Mouse (Mus musculus) bone marrow macrophage, adult 2 months (primary cell): ENCODE results near the gene Rims1. TPM values are rescaled to one million over a fixed set of nuclear protein-coding genes. Genes with fewer than 3 reads are reported as not detected.
A peak's percentile ranks its signal among the peaks of the same experiment; 100 is the strongest.

Source experiments
- H3K27ac ChIP-seq: 2 replicates; pipeline ENCODE4 v1.5.1; 2012; ENCODE audit warnings: low read depth, low read length; ENCODE audit not compliant: insufficient read depth
- H3K4me1 ChIP-seq: 2 replicates; pipeline ENCODE4 v1.6.1; 2012; ENCODE audit warnings: low read length; ENCODE audit not compliant: control insufficient read depth, insufficient read depth
- H3K4me3 ChIP-seq: 2 replicates; pipeline ENCODE4 v1.5.1; 2012; ENCODE audit warnings: mild to moderate bottlenecking, low read length, moderate library complexity; ENCODE audit not compliant: insufficient read depth
- CTCF ChIP-seq: IDR thresholded peaks from 2 replicates; pipeline ENCODE4 v1.5.1; 2012; ENCODE audit warnings: low read depth, mild to moderate bottlenecking, low read length, moderate library complexity
- POLR2A ChIP-seq: IDR thresholded peaks from 2 replicates; pipeline ENCODE4 v1.6.1; 2012; ENCODE audit warnings: mild to moderate bottlenecking, low read depth, low read length, borderline replicate concordance
- polyA plus RNA-seq: library from polyadenylated mRNA; stranded (reverse); fragments of >200 nt; gene quantifications from 2 replicates; pipeline ENCODE4 v1.2.4, GENCODE M21; 2012; ENCODE audit not compliant: missing spikeins, insufficient read depth, insufficient read length

Rims1 gene
- not detected in 2 replicates for polyA plus RNA-seq

DNA sequence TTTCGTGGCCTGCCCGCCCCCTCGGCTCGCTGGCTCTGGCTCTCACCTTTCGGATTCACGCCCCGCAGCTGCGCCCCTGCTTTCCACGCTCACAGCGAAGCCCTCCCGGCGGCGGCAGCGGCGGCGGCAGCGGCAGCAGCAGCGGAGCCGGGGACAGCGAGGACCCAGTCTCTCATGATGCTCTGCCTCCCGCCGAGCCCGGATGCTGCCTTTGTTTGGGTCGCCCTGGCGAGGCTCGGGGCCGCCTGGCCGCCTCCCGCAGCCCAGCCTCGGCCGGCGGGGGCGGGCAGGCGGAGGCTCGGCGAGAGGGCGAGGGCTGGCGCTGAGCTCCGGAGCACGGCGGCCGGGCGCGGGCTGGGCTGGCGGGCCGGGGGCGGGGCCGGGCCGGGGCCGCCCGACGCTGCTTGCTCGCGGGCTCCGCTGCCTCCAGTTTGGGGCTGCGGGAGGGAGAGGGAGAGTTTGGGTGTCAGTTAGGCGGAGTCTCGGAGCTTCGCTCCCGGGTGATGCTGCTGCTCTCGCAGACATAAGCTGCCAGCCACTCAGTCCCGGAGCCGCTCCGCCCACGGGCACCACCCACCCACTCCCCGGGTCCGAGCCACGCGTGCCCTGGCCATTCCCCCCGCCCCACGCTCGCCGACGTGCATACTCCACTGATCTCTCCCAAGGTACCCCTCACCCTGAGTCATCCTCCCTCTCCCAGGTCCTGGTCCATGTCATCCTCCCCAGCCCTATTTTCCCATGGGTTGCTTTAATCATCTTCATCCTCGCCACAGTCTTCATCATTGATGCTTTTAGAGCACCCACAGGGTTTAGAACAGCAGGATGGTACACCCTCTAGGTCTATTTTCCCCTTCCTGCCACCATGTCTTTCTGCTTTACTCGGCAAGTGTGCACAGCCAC is at the start of gene Rims1:
Gene Rims1 (minus strand): TSS at position 269 of the 900 bp plus-strand sequence.
- peak within 1 kb of the TSS; percentile 32 for H3K4me3 ChIP-seq
- H3K27ac ChIP-seq, result no peak within 1 kb of the TSS
- TF ChIP-seq CTCF (no peak), POLR2A (no peak)
- H3K4me1 ChIP-seq, result no peaks in the 10 kb centered on the region

DNA sequence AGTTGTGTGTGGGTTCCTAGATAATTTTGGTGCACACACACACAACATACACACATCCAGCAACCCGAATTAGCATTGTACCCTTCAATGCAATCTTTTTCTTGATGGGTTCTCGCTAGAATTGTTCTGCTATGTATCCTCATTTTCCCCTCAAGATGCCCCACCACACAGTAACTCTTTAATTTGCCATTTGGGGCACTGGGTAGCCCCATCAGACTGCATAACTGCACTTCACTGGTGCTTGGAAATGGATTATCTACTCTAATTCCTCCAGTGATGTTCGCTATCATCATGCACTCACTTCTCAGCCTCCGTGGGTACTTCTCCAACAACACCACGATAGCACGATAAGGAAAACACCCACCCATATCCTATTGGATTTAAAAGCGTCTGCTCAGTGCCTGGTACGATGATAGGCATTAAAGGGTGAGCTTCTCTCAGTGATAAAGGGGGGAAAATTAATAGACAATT is 867 bp upstream of the Rims1 start:
- TF ChIP-seq POLR2A, result no peak
- TF ChIP-seq CTCF, result no peak
- Histone ChIP-seq H3K4me3 (no peak overlapping the region), H3K27ac (no peak overlapping the region), H3K4me1 (no peaks in the 10 kb centered on the region)

DNA sequence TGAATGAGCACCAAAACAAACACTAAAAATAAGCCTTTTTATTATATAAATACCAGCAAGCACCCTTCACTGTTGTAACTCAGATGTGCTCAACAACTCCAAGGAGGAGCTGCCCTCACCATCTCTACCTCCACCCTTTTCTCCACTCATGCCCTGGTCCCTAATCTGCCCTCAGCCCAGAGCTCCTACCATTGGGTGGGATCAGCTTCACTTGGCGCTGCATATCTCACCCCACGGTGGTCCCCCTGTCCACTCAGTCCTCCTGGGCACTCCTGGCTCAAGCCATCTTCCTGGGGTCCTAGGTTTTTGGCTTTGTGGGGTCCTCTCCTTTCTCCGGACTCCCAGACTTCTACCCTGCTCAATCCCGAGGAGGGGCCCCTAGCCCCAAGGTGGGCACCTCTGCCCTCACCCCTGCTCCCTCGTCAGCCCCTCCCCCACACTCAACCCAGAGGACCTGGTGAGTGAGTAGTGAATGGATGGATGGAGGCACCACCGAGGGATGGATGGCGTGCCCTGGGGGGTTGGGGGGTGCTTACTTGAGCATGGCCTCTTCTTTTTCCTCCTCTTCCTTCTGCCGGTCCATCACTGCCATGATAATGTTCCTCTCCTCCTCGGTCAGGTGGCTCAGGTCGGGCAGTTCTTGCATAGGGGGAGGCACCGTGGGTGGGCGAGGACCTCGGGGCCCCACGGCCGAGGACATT is 619 bp downstream of the Rims1 start:
- no peaks in the 10 kb centered on the region for H3K4me1 ChIP-seq
- no peak overlapping the region for H3K27ac ChIP-seq
- no peak overlapping the region; the same call in 1 of the 2 replicates for H3K4me3 ChIP-seq
- no peak for TF ChIP-seq POLR2A
- TF ChIP-seq CTCF, result no peak

DNA sequence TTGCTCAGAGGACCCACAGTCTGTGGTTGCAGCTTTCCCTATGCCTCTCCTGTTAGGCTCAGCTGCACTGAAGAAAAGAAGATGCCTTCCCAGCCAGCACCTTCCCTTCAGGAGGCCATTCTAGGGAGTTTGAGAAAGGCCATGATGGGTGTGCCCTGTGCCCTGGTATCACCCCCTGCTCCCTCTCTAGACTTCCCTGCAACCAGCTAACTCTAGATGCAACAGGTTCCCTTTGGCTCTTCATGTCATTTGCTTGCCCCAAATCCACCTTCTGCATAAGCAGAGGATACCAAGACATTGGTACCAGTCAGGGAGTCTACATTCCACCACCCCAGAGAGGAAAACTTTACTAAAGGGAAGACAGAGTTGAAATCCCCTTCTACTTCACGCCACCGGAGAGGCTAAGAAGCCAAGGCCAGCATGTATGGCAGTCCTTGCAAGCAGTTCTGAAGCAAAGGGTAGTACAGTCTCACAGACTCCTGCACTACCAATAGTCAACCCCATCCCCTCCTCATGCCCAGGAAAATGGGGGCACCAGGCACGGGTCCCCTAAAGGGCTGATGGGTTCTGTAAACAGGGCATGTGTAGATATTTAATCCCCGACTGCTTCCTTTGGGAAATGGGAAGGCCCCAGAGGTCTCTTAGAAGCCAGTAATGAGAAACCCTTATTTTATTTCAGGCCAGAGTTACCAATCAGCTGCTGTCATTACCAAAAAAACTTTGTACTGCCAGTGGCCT is 1.5 kb downstream of the Rims1 start:
- Histone ChIP-seq H3K27ac (no peak overlapping the region), H3K4me3 (no peak overlapping the region), H3K4me1 (no peaks in the 10 kb centered on the region)
- TF ChIP-seq CTCF (no peak), POLR2A (no peak)

DNA sequence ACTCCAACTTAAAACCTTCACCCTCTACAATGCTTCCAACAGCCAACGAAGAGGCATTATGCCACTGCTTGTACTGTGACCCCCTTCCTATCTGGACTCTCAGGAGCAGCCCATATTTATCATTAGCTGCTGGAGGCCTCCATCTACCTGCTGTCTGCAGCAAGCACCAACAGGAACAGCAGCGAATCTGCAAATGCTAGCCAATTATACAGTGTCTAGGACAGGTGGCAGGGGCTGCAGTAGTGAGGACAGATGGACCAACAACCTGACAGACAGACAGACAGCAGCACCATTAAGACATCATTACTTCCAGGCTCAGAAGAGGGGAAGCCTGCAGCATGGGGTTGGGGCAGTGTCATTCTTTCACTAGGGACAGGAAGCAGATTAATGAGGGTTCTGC is 2.3 kb downstream of the Rims1 start:
- H3K4me1 ChIP-seq, result no peaks in the 10 kb centered on the region
- TF ChIP-seq POLR2A (no peak), CTCF (no peak)
- H3K27ac ChIP-seq, result no peak overlapping the region
- H3K4me3 ChIP-seq, result no peak overlapping the region

DNA sequence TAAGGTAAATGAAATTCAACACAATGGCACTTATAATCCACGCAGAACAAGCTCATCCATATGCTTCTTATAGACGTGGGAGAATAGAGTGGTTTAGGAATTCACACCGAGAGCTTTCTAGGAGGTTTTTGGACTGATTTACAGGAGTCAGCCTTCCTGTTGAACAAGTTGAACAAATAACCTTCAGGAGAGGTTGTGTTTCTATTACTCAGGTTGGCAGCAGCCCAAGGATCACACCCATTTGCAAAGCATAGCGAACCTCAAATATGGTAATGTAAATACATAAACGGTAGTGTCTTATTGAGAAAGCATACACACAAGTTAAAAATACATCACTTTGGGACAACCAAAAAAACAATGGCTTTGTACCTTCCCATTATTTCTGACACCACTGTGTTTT is 5.5 kb downstream of the Rims1 start:
- Histone ChIP-seq H3K27ac (no peak overlapping the region), H3K4me1 (no peaks in the 10 kb centered on the region), H3K4me3 (no peak overlapping the region)
- TF ChIP-seq POLR2A (no peak), CTCF (no peak)

DNA sequence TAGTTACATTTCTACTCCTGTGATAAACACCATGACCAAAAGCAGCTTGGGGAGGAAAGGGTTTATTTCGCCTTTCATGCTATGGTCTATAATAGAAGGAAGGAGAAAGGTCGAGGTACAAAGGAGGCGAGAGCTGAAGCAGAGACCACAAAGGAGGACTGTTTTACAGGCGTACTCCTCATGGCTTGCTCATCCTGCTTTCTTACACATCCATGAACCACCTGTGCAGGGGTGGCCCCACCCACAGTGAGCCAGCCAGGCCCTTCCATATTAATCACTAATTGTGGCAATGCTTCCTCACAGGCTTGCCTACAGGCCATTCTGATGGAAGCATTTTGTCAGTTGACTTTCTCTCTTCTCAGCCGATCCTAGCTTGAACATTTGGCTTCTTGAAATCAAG is 8.7 kb downstream of the Rims1 start:
- Histone ChIP-seq H3K4me1 (no peaks in the 10 kb centered on the region), H3K4me3 (no peak overlapping the region), H3K27ac (no peak overlapping the region)
- TF ChIP-seq POLR2A, result no peak
- no peak for TF ChIP-seq CTCF

DNA sequence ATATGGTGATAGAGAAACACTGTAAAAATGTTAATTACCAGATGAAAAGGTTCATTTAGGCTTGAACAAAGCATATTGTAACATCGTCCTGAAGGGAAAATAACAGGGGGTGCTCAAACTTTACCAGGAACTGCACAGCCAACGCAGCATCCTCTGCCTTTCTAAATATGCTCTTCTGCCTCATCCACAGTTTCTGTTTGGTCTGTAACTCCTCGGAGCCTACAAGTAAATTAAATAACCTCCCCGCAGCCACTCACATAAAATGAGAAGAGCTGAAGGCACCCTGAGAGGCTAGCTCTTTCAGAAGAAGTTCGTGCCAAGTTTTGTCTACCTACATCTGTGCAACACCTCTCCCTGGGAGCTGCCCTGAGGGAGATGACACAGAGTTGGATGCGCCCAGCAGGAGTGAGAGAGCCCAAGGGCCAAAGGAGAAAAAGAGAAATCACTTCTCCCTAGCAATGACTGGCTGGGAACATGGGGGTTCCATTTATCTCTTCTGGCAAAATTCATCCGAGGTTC is 16.3 kb downstream of the Rims1 start:
- no peak for TF ChIP-seq POLR2A
- no peak for TF ChIP-seq CTCF
- no peak overlapping the region for H3K27ac ChIP-seq
- no peak overlapping the region for H3K4me3 ChIP-seq

DNA sequence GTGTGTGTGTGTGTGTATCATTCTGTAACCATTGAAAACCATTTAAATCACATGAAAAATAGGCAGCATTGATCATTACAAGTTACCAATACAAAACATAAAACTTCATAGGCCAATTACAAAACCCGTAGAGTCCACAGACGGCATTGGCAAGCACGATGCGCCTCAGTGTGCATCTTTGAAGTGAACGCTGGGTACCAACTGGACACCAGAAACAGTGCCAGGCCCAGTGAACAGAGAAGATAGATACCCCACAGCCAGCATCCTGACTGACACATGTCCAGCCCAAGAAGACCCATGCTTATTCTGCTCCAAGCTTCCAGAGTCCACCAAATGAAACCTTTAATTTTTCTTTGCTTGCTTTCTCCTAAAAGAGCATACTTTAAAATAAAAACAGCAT is 18.2 kb downstream of the Rims1 start:
- no peak for TF ChIP-seq POLR2A
- no peak for TF ChIP-seq CTCF
- Histone ChIP-seq H3K4me1 (no peaks in the 10 kb centered on the region), H3K27ac (no peak overlapping the region), H3K4me3 (no peak overlapping the region)

More for the DNA sequence above, 16.3 kb downstream of the Rims1 start:
- no peaks in the 10 kb centered on the region for H3K4me1 ChIP-seq
